Mouse (Mus musculus) urinary bladder, postnatal 0 days (tissue): ENCODE results near the gene Polr3a. TPM values are rescaled to one million over a fixed set of nuclear protein-coding genes. Genes with fewer than 3 reads are reported as not detected.

Source experiments
- polyA plus RNA-seq: library from polyadenylated mRNA; unstranded; fragments of >200 nt; fragmentation: Nextera tagmentation; extraction: Ambion mirVana; gene quantifications from 2 replicates; pipeline ENCODE4 v1.2.1, GENCODE M21; 2015

Gene Polr3a
- polyA plus RNA-seq: 6.9 and 8.6 TPM in 2 replicates

DNA sequence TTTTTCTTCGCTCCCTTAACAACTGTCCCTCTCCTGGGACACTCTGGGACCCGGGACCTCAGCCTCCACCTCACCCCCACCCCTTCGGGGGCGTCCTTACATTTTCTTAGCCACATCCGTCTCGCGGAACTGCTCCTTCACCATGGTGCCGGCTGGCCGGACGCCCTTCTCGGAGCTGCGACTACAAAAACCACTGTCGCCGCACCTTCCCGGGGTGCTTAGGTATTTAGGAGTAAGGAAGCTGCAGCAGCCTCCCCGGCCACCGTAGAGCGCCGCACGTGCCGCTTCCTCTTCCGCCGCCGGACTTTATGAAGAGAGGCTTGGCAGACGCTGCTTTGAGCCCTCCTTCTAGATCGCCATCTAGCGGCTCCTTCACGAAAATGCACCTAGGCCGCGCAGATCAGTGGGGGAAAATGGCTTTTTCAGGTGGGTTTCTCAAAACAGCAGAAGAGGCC, at the start of gene Polr3a, which contains the start of gene Rps24:
TSS of gene Polr3a (minus strand) at position 286 of the 455 bp plus-strand sequence.
TSS of gene Rps24 (plus strand) at position 353 of the 455 bp plus-strand sequence.

Other genes starting within 250 kb of the Polr3a start
- gene Dlg5, start 241.1 kb downstream of the Polr3a start, polyA plus RNA-seq: 4.7 and 6.2 TPM in 2 replicates
- not detected in 2 replicates for gene E330034G19Rik, start 193.8 kb downstream of the Polr3a start, polyA plus RNA-seq
- 897 and 956 TPM in 2 replicates for gene Rps24, start 67 bp upstream of the Polr3a start, polyA plus RNA-seq